Mouse (Mus musculus) adrenal gland, adult 2 months (tissue): Measurements from ENCODE around the gene Tmem216. TPM values are rescaled to one million over a fixed set of nuclear protein-coding genes. Genes with fewer than 3 reads are reported as not detected.
"Not testable (repeated sequence)": the region's sequence is repeated elsewhere in the genome, so short reads cannot be mapped to it uniquely, and the experiment has no call there.

Experiments
- DNase-seq: peaks from one replicate; pipeline ENCODE4 v3.0.0; 2021
- polyA plus RNA-seq: library from polyadenylated mRNA; depleted of rRNA; stranded (reverse); fragments of >200 nt; gene quantifications from 2 replicates; pipeline ENCODE4 v1.2.3, GENCODE M21; 2012
- total RNA-seq, 2 experiments: library from RNA; stranded (reverse); gene quantifications; 2 replicates each; pipeline ENCODE4 v1.2.3; 2021

Gene Tmem216
- total and polyA plus RNA-seq, 3 experiments = 14.5 to 23.1 (median 16.0) TPM

- DNase-seq = peak; percentile 39
Measured at GRCm38 (mm10) chr19:10569627-10570026, 13.6 kb upstream of the Tmem216 start.

GRCm38 (mm10) chr19:10565217-10565616 lies 9.2 kb upstream of the Tmem216 start:
- peak; percentile 62 for DNase-seq

- DNase-seq = no peak
Measured at GRCm38 (mm10) chr19:10564278-10564677, 8.2 kb upstream of the Tmem216 start.

- DNase-seq = no peak
Measured at GRCm38 (mm10) chr19:10562351-10562750, 6.3 kb upstream of the Tmem216 start.

- DNase-seq = peak; percentile 63
Measured at GRCm38 (mm10) chr19:10561558-10562314, 5.7 kb upstream of the Tmem216 start.

- peak; percentile 35 for DNase-seq
Measured at GRCm38 (mm10) chr19:10560108-10560507, 4.1 kb upstream of the Tmem216 start.

GRCm38 (mm10) chr19:10557837-10558375 lies 1.9 kb upstream of the Tmem216 start:
- not testable (repeated sequence) for DNase-seq

- DNase-seq = no peak
Measured at GRCm38 (mm10) chr19:10557430-10557829, 1.4 kb upstream of the Tmem216 start.

GRCm38 (mm10) chr19:10557001-10557400 lies 963 bp upstream of the Tmem216 start:
- DNase-seq = no peak

GRCm38 (mm10) chr19:10539454-10539853 lies 16.6 kb downstream of the Tmem216 start:
- DNase-seq = no peak

- no peak for DNase-seq
Measured at GRCm38 (mm10) chr19:10530082-10530481, 26.0 kb downstream of the Tmem216 start.

GRCm38 (mm10) chr19:10525910-10526309 lies 30.1 kb downstream of the Tmem216 start, which contains the start of gene Sdhaf2:
Sdhaf2 (minus strand) TSS chr19:10526142.
- no peak for DNase-seq

- DNase-seq = peak; percentile 94
Measured at GRCm38 (mm10) chr19:10525106-10525901, 30.7 kb downstream of the Tmem216 start, which contains the start of gene Cpsf7. Cpsf7 (plus strand) TSS chr19:10525266.

- DNase-seq = no peak
Measured at GRCm38 (mm10) chr19:10524784-10525105, 31.3 kb downstream of the Tmem216 start.

- no peak for DNase-seq
Measured at GRCm38 (mm10) chr19:10523483-10524080, 32.5 kb downstream of the Tmem216 start.

- no peak for DNase-seq
Measured at GRCm38 (mm10) chr19:10521926-10522325, 34.1 kb downstream of the Tmem216 start.

- no peak for DNase-seq
Measured at GRCm38 (mm10) chr19:10520355-10520754, 35.7 kb downstream of the Tmem216 start.

GRCm38 (mm10) chr19:10510759-10511330 lies 45.2 kb downstream of the Tmem216 start:
- no peak for DNase-seq

GRCm38 (mm10) chr19:10502571-10502970 lies 53.5 kb downstream of the Tmem216 start:
- DNase-seq = no peak

- DNase-seq = no peak
Measured at GRCm38 (mm10) chr19:10500581-10500980, 55.5 kb downstream of the Tmem216 start.

- peak; percentile 62 for DNase-seq
Measured at GRCm38 (mm10) chr19:10497512-10498160, 58.4 kb downstream of the Tmem216 start.

GRCm38 (mm10) chr19:10496976-10497375 lies 59.1 kb downstream of the Tmem216 start:
- no peak for DNase-seq
